Mouse (Mus musculus) embryo, embryonic 10.5 days (tissue): ENCODE results near the gene Atoh1.

ENCODE experiments used
- DNase-seq: peaks from one replicate; pipeline ENCODE4 v3.0.0-alpha.2; 2015; ENCODE audit warnings: low spot score

Atoh1 gene

DNA sequence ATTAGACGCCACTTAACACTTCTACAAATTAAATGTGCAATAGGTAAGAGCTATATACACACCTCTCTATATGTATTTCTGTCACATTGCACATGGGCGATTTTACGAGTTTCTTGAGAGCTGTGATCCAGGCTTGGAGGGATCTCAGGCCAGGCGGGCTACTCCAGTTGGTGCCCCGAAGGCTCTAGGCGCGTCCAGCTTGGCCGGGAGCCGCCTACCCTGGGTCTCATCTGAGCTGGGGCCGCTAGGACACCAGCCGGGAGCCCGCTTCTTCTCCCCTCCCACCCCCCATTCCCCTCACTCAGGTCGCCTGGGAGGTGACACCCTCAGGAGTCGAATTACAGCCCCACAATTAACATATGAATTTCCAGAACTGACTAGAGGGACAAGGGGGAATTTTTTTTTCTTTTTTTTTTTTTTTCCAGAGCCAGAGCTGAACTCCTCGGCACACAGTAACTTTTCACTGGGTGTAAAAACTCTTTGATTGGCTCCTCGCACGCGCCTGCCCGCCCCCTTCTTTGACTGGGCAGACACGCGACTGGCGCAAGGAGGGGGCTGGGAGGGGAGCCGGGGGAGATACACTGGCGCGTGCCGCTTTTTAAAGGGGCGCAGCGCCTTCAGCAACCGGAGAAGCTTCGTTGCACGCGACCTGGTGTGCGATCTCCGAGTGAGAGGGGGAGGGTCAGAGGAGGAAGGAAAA, at the start of gene Atoh1:
Gene Atoh1 (plus strand): TSS at position 627 of the 700 bp plus-strand sequence.
- DNase-seq: peak; percentile 85

DNA sequence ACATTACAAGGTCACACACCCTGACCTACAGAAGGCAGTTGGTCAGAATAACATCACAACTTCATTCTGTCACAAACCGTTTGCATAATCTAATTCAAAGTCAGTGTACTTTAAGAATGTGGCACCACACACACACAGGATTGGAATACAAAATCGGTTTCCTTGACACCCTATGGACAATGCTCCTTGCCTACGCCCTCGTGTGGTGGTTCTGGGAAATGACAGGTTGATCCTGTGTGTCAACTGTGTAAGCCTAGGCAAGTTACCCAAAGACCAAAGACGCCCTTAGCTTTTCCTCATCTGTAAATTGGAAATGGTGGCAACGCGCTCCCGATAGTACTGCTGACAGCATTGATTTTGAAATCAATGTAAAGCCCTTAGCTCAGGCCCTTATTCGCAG, 45.0 kb upstream of the Atoh1 start:
- peak; percentile 73 for DNase-seq

GRCm38 (mm10) chr6:64684973-64685372, 44.0 kb upstream of the Atoh1 start:
- peak; percentile 81 for DNase-seq

- peak; percentile 73 for DNase-seq
These were observed 40.6 kb upstream of the Atoh1 start for GRCm38 (mm10) chr6:64688181-64688944.

DNA sequence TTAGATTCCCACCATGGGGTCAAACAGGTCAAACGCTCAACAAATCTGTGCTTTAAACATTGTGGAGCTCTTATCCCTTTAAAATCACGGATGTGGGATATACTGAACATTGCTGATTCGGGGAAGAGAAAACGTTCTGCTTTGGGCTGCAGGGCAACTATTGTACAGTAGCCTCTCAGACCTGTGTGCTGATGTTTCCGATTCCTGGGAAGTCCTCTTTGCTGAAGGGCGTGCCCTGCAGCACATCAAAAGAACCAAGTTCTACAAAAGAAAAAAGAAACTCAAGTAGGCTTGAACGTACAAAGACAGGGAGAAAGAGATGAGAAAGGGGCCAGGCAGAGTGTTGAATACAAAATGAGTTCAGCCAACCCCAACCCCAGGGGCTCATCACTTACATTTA, 34.2 kb upstream of the Atoh1 start:
- peak; percentile 12 for DNase-seq

DNA sequence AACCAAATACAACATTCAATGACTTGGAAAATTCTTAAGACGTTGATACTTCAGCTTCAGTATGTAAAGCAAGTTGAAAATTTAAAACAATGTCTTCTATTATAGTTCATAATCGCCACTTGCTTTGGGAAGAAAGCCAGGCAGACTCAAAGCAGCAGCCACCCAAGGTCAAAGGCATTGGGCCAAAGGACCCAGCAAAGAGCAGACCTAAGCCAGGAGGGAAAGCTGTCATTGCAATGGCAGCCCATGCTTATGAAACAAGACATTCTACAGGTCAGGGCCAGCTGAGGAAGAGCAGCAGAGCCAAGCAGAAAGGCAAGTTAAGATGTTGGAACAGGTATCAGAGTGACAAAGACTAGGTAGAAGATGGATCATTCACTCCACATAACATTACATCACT, 25.3 kb upstream of the Atoh1 start:
- no peak for DNase-seq

DNA sequence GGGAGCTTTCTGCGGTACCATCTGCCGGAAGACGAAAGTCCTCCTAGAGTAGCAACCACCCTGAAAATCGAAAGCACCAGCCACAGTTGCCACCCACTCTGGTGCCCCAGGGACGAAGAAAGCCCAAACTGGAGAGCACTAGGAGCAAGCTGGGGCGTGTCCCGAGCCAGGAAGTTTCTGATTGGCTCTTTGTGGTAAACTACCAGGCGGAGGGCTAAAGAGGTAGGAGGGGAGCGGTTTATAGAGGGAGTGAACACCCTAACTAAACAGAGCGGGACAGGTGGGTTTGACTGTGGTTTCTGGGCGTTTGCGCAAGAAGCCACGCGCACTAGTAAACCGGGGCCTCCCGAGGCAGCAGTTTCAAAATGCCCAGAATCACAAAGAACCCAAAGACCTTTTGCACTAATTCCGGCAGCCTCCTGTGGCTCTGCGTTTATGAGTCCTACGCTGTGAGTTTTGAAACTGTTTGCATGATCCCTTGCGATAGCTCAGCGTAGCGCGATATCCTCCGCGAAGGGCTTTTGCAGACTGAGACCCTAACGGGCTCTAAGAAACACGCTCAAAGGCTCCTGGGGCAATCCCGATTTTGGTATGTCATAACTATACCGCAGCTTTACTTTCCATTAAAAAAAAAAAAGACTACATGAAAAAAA, 1.0 kb upstream of the Atoh1 start:
- DNase-seq: peak; percentile 60

DNA sequence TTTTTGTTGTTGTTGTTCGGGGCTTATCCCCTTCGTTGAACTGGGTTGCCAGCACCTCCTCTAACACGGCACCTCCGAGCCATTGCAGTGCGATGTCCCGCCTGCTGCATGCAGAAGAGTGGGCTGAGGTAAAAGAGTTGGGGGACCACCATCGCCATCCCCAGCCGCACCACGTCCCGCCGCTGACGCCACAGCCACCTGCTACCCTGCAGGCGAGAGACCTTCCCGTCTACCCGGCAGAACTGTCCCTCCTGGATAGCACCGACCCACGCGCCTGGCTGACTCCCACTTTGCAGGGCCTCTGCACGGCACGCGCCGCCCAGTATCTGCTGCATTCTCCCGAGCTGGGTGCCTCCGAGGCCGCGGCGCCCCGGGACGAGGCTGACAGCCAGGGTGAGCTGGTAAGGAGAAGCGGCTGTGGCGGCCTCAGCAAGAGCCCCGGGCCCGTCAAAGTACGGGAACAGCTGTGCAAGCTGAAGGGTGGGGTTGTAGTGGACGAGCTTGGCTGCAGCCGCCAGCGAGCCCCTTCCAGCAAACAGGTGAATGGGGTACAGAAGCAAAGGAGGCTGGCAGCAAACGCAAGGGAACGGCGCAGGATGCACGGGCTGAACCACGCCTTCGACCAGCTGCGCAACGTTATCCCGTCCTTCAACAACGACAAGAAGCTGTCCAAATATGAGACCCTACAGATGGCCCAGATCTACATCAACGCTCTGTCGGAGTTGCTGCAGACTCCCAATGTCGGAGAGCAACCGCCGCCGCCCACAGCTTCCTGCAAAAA, 496 bp downstream of the Atoh1 start:
- DNase-seq: peak; percentile 42

DNA sequence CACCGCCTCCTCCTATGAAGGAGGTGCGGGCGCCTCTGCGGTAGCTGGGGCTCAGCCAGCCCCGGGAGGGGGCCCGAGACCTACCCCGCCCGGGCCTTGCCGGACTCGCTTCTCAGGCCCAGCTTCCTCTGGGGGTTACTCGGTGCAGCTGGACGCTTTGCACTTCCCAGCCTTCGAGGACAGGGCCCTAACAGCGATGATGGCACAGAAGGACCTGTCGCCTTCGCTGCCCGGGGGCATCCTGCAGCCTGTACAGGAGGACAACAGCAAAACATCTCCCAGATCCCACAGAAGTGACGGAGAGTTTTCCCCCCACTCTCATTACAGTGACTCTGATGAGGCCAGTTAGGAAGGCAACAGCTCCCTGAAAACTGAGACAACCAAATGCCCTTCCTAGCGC, 1.1 kb downstream of the Atoh1 start:
- DNase-seq: peak; percentile 22

DNA sequence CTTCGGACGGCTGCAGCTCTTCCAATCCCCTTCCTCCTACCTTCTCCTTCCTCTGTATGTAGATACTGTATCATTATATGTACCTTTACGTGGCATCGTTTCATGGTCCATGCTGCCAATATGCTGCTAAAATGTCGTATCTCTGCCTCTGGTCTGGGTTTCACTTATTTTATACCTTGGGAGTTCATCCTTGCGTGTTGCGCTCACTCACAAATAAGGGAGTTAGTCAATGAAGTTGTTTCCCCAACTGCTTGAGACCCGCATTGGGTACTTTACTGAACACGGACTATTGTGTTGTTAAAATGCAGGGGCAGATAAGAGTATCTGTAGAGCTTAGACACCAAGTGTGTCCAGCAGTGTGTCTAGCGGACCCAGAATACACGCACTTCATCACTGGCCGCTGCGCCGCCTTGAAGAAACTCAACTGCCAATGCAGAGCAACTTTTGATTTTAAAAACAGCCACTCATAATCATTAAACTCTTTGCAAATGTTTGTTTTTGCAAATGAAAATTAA, 1.6 kb downstream of the Atoh1 start:
- peak; percentile 43 for DNase-seq

GRCm38 (mm10) chr6:64731126-64731525, 2.2 kb downstream of the Atoh1 start:
- DNase-seq: peak; percentile 29

DNA sequence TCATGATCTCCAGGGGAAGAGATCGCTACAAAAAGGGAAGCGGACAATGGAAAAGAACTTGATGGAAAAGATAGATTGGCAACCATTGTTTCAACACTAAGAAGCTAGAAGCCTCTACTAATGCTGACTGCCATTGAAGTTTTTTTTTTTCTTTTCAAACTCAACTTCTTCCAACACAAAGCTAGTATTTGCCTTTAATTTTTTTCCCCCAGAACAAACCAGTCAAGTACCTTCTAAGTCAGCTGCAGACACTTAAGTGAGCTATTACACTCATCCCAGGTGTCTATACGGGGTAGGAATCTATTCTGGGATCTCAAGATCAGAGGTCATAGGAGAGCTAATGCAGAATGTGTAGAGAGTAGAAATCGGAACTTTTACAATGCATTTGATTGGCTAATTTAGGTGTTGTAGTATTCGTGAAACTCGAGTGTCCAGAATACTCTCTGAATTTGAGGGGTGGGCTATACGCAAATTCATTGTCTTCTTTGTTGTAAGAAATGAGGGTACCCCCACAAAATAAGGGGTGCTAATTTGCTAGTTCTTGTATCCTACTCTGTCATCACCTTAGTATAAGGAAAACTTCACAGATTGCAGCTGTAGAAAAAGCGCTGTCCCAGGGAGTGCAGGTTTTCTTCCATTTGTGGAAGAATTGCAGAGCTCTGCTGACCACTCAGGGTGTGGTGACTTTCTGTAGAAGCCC, 2.8 kb downstream of the Atoh1 start:
- peak; percentile 36 for DNase-seq

- peak; percentile 38 for DNase-seq
These were observed 4.4 kb downstream of the Atoh1 start for GRCm38 (mm10) chr6:64733311-64733710.

GRCm38 (mm10) chr6:64734441-64735320, 5.8 kb downstream of the Atoh1 start:
- peak; percentile 66 for DNase-seq

GRCm38 (mm10) chr6:64736317-64736716, 7.4 kb downstream of the Atoh1 start:
- DNase-seq: no peak

- DNase-seq: no peak
These were observed 14.1 kb downstream of the Atoh1 start for GRCm38 (mm10) chr6:64742915-64743489.

- DNase-seq: no peak
These were observed 25.6 kb downstream of the Atoh1 start for GRCm38 (mm10) chr6:64754515-64754914.

- DNase-seq: no peak
These were observed 35.0 kb downstream of the Atoh1 start for GRCm38 (mm10) chr6:64763901-64764300.

- peak; percentile 59 for DNase-seq
These were observed 44.5 kb downstream of the Atoh1 start for GRCm38 (mm10) chr6:64773430-64773829.
